Mouse (Mus musculus): ENCODE measurements at regions not wholly inside any gene's neighbourhood (a gene's known extent, or its start where the extent isn't known, plus 50 kb on each side); places are given as distances from the start of the nearest gene placed in this dataset.

- WGBS = 63% methylated on average over 11 of the region's 11 CpGs
- no peak overlapping the region for H3K9ac ChIP-seq (replicated peaks)
Observed at GRCm38 (mm10) chr17:84037580-84038304, 150.0 kb downstream of the Zfp36l2 start.

GRCm38 (mm10) chr17:84036056-84036455 lies 151.7 kb downstream of the Zfp36l2 start:
- Histone ChIP-seq H3K27me3 (no peaks in the 10 kb centered on the region), H3K36me3 (no peaks in the 10 kb centered on the region), H3K27ac (no peak overlapping the region), H3K4me1 (replicated peaks) (peaks cover 52% of the 10 kb centered on the region), H3K9ac (replicated peaks) (no peak overlapping the region), H3K4me3 (replicated peaks) (no peak overlapping the region), H3K9me3 (peaks cover 10% of the 10 kb centered on the region; the same call in 1 of the 2 replicates), H3K4me2 (no peak overlapping the region)
- 84% methylated on average over 6 of the region's 6 CpGs for WGBS
- no peak for ATAC-seq (ENCODE audit: insufficient number of reproducible peaks, insufficient read depth, low FRiP score, low TSS enrichment, low read depth)

More at GRCm38 (mm10) chr17:84037580-84038304, 150.0 kb downstream of the Zfp36l2 start:
- Histone ChIP-seq H3K4me3 (replicated peaks) (no peak overlapping the region), H3K4me1 (replicated peaks) (peaks cover 38% of the 10 kb centered on the region), H3K27me3 (no peaks in the 10 kb centered on the region), H3K9me3 (peaks cover 10% of the 10 kb centered on the region; the same call in 1 of the 2 replicates), H3K4me2 (no peak overlapping the region), H3K36me3 (no peaks in the 10 kb centered on the region), H3K27ac (peak overlapping the region; percentile 51)
- no peak for ATAC-seq (ENCODE audit: insufficient number of reproducible peaks, insufficient read depth, low FRiP score, low TSS enrichment, low read depth)

GRCm38 (mm10) chr17:84034801-84035200 lies 152.9 kb downstream of the Zfp36l2 start:
- 100% methylated on average over 1 of the region's 1 CpGs for WGBS
- H3K4me1 ChIP-seq (replicated peaks) = peaks cover 56% of the 10 kb centered on the region
- H3K4me2 ChIP-seq = no peak overlapping the region
- H3K36me3 ChIP-seq = no peaks in the 10 kb centered on the region
- no peak for ATAC-seq (ENCODE audit: insufficient number of reproducible peaks, insufficient read depth, low FRiP score, low TSS enrichment, low read depth)
- H3K4me3 ChIP-seq (replicated peaks) = no peak overlapping the region
- no peak overlapping the region for H3K9ac ChIP-seq (replicated peaks)
- no peaks in the 10 kb centered on the region for H3K27me3 ChIP-seq
- H3K27ac ChIP-seq = 0 out of 2 replicates have a peak overlapping the region, but pooled peaks have one; percentile 8
- H3K9me3 ChIP-seq = peaks cover 4% of the 10 kb centered on the region; the same call in 1 of the 2 replicates

- Histone ChIP-seq H3K4me2 (no peak overlapping the region), H3K9ac (replicated peaks) (no peak overlapping the region), H3K27me3 (no peaks in the 10 kb centered on the region), H3K9me3 (no peaks in the 10 kb centered on the region), H3K4me1 (replicated peaks) (peaks cover 55% of the 10 kb centered on the region), H3K27ac (peak overlapping the region; percentile 59), H3K4me3 (replicated peaks) (no peak overlapping the region), H3K36me3 (no peaks in the 10 kb centered on the region)
- 89% methylated on average over 8 of the region's 8 CpGs for WGBS
- ATAC-seq (ENCODE audit: insufficient number of reproducible peaks, insufficient read depth, low FRiP score, low TSS enrichment, low read depth) = no peak
Observed at GRCm38 (mm10) chr17:84032441-84032840, 155.3 kb downstream of the Zfp36l2 start.

- Histone ChIP-seq H3K9ac (replicated peaks) (no peak overlapping the region), H3K27me3 (no peaks in the 10 kb centered on the region), H3K4me1 (replicated peaks) (peaks cover 54% of the 10 kb centered on the region), H3K27ac (peak overlapping the region; percentile 59), H3K9me3 (no peaks in the 10 kb centered on the region), H3K4me3 (replicated peaks) (no peak overlapping the region), H3K4me2 (no peak overlapping the region), H3K36me3 (no peaks in the 10 kb centered on the region)
- no peak for ATAC-seq (ENCODE audit: insufficient number of reproducible peaks, insufficient read depth, low FRiP score, low TSS enrichment, low read depth)
- WGBS = 72% methylated on average over 4 of the region's 4 CpGs
Observed at GRCm38 (mm10) chr17:84031833-84032232, 155.9 kb downstream of the Zfp36l2 start.

- H3K36me3 ChIP-seq = no peaks in the 10 kb centered on the region
- peaks cover 58% of the 10 kb centered on the region for H3K4me1 ChIP-seq (replicated peaks)
- H3K4me2 ChIP-seq = no peak overlapping the region
- no peaks in the 10 kb centered on the region for H3K9me3 ChIP-seq
- no peak overlapping the region for H3K4me3 ChIP-seq (replicated peaks)
- peak overlapping the region; percentile 59 for H3K27ac ChIP-seq
- H3K9ac ChIP-seq (replicated peaks) = no peak overlapping the region
- H3K27me3 ChIP-seq = no peaks in the 10 kb centered on the region
- WGBS = 23% methylated on average over 6 of the region's 6 CpGs
- ATAC-seq (ENCODE audit: insufficient number of reproducible peaks, insufficient read depth, low FRiP score, low TSS enrichment, low read depth) = peak; percentile 4; the same call in 1 of the 2 replicates
Observed at GRCm38 (mm10) chr17:84031381-84031780, 156.4 kb downstream of the Zfp36l2 start.

GRCm38 (mm10) chr17:84030699-84031098 lies 157.0 kb downstream of the Zfp36l2 start:
- 87% methylated on average over 5 of the region's 5 CpGs for WGBS
- ATAC-seq (ENCODE audit: insufficient number of reproducible peaks, insufficient read depth, low FRiP score, low TSS enrichment, low read depth) = no peak

GRCm38 (mm10) chr17:84028157-84028970 lies 159.4 kb downstream of the Zfp36l2 start:
- H3K4me2 ChIP-seq = peak overlapping the region; percentile 42
- H3K4me1 ChIP-seq (replicated peaks) = peaks cover 58% of the 10 kb centered on the region
- 21% methylated on average over 27 of the region's 27 CpGs for WGBS
- H3K27me3 ChIP-seq = no peaks in the 10 kb centered on the region
- H3K36me3 ChIP-seq = no peaks in the 10 kb centered on the region
- no peak overlapping the region for H3K27ac ChIP-seq
- H3K4me3 ChIP-seq (replicated peaks) = no peak overlapping the region
- peaks cover 10% of the 10 kb centered on the region; the same call in 1 of the 2 replicates for H3K9me3 ChIP-seq
- H3K9ac ChIP-seq (replicated peaks) = 0 out of 2 replicates have a peak overlapping the region, but pooled peaks have one; percentile 1
- ATAC-seq (ENCODE audit: insufficient number of reproducible peaks, insufficient read depth, low FRiP score, low TSS enrichment, low read depth) = peak; percentile 80

More at GRCm38 (mm10) chr17:84030699-84031098, 157.0 kb downstream of the Zfp36l2 start:
- no peak overlapping the region for H3K9ac ChIP-seq (replicated peaks)
- no peaks in the 10 kb centered on the region for H3K36me3 ChIP-seq
- H3K4me1 ChIP-seq (replicated peaks) = peaks cover 65% of the 10 kb centered on the region
- no peaks in the 10 kb centered on the region for H3K9me3 ChIP-seq
- H3K27ac ChIP-seq = peak overlapping the region; percentile 59; the same call in 1 of the 2 replicates
- H3K27me3 ChIP-seq = no peaks in the 10 kb centered on the region
- no peak overlapping the region for H3K4me2 ChIP-seq
- no peak overlapping the region for H3K4me3 ChIP-seq (replicated peaks)

GRCm38 (mm10) chr17:84027275-84027674 lies 160.5 kb downstream of the Zfp36l2 start:
- ATAC-seq (ENCODE audit: insufficient number of reproducible peaks, insufficient read depth, low FRiP score, low TSS enrichment, low read depth) = no peak
- 51% methylated on average over 9 of the region's 9 CpGs for WGBS
- Histone ChIP-seq H3K36me3 (no peaks in the 10 kb centered on the region), H3K9ac (replicated peaks) (no peak overlapping the region), H3K27ac (no peak overlapping the region; the same call in 1 of the 2 replicates), H3K4me2 (no peak overlapping the region), H3K9me3 (peaks cover 10% of the 10 kb centered on the region; the same call in 1 of the 2 replicates), H3K4me3 (replicated peaks) (no peak overlapping the region), H3K27me3 (no peaks in the 10 kb centered on the region), H3K4me1 (replicated peaks) (peaks cover 49% of the 10 kb centered on the region)

GRCm38 (mm10) chr17:84026110-84026509 lies 161.6 kb downstream of the Zfp36l2 start:
- no peak overlapping the region for H3K4me3 ChIP-seq (replicated peaks)
- no peaks in the 10 kb centered on the region for H3K27me3 ChIP-seq
- no peak for ATAC-seq (ENCODE audit: insufficient number of reproducible peaks, insufficient read depth, low FRiP score, low TSS enrichment, low read depth)
- no peak overlapping the region for H3K9ac ChIP-seq (replicated peaks)
- no peak overlapping the region for H3K4me2 ChIP-seq
- WGBS = 13% methylated on average over 9 of the region's 9 CpGs
- peaks cover 38% of the 10 kb centered on the region for H3K4me1 ChIP-seq (replicated peaks)
- H3K36me3 ChIP-seq = no peaks in the 10 kb centered on the region
- peak overlapping the region; percentile 66 for H3K27ac ChIP-seq
- peaks cover 10% of the 10 kb centered on the region; the same call in 1 of the 2 replicates for H3K9me3 ChIP-seq

GRCm38 (mm10) chr17:84022358-84022757 lies 165.4 kb downstream of the Zfp36l2 start:
- H3K27me3 ChIP-seq = no peaks in the 10 kb centered on the region
- H3K36me3 ChIP-seq = no peaks in the 10 kb centered on the region
- 86% methylated on average over 7 of the region's 7 CpGs for WGBS
- H3K4me3 ChIP-seq (replicated peaks) = no peak overlapping the region
- no peak overlapping the region for H3K27ac ChIP-seq
- peaks cover 10% of the 10 kb centered on the region; the same call in 1 of the 2 replicates for H3K9me3 ChIP-seq
- no peak for ATAC-seq (ENCODE audit: insufficient number of reproducible peaks, insufficient read depth, low FRiP score, low TSS enrichment, low read depth)
- no peak overlapping the region for H3K9ac ChIP-seq (replicated peaks)
- H3K4me2 ChIP-seq = no peak overlapping the region
- H3K4me1 ChIP-seq (replicated peaks) = peaks cover 20% of the 10 kb centered on the region
